Mouse (Mus musculus) heart, adult 9 months (tissue): Measurements from ENCODE around the gene Ankrd44.

ENCODE experiments used
- DNase-seq, 2 experiments: peaks; one replicate each; pipeline ENCODE4 v3.0.0; 2022; ENCODE audit warnings: low spot score in 2 of 2

Gene Ankrd44

DNA sequence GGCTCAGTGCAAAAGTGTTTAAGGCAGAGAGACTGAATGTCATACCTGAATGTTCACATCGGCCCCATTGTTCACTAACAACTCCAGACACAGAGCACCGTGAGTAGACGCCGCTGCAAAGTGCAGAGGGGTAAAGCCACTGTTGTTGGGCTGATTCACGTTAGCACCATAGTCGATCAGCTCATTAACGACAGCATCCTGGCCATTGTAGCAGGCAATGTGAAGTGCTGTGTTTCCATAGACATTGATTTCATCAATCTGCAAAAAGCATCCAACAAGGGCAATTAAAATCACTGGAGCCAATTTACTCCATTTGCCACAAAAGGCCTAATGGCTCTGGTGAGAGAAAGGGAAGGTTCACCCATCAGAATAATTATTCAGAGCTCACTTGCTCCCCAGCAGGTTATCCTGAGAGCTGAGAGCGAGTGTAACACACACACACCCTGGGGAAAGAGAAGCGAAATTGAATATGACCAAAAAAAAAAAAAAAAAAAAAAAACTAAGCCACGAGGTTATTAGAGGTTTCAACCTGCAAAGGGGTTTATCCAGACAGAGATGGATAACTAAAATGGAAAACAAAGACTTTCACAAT, 163.9 kb downstream of the Ankrd44 start:
- DNase-seq = no peak

- DNase-seq = no peak
These were observed 166.3 kb downstream of the Ankrd44 start for GRCm38 (mm10) chr1:54759841-54760240.

GRCm38 (mm10) chr1:54757291-54757690, 168.9 kb downstream of the Ankrd44 start:
- DNase-seq = no peak

- DNase-seq = no peak
These were observed 170.4 kb downstream of the Ankrd44 start for GRCm38 (mm10) chr1:54755690-54756365.

GRCm38 (mm10) chr1:54749961-54750360, 176.2 kb downstream of the Ankrd44 start:
- peak; percentile 36 to 61 for DNase-seq

- peak; percentile 57 to 68 for DNase-seq
These were observed 176.7 kb downstream of the Ankrd44 start for GRCm38 (mm10) chr1:54749516-54749915.

- peak; percentile 67 to 70 for DNase-seq
These were observed 178.3 kb downstream of the Ankrd44 start for GRCm38 (mm10) chr1:54747785-54748420.

- DNase-seq = no peak
These were observed 180.5 kb downstream of the Ankrd44 start for GRCm38 (mm10) chr1:54745666-54746065.

- no peak for DNase-seq
These were observed 182.0 kb downstream of the Ankrd44 start for GRCm38 (mm10) chr1:54744171-54744570.

DNA sequence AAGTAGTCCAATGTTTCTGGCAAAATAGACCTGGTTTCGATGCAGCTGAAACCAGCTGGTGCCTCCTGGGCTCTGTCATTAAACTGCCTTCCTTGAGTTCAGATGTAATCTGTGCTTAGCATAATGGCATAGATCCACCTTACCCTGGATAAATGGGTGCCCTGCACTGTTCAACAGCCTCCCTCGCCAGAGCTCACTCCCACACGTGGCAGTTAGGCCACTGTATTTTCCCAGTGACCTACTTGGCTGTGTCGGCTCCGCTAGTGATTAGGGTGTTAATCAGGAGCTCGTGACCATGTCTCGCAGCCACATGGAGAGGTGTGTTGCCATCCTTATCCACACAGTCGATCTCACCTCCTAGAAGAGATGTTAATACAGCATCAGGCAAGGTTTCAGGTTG, 183.1 kb downstream of the Ankrd44 start:
- no peak for DNase-seq

- no peak for DNase-seq
These were observed 185.3 kb downstream of the Ankrd44 start for GRCm38 (mm10) chr1:54740936-54741335.

GRCm38 (mm10) chr1:54737472-54737871, 188.7 kb downstream of the Ankrd44 start:
- no peak for DNase-seq

DNA sequence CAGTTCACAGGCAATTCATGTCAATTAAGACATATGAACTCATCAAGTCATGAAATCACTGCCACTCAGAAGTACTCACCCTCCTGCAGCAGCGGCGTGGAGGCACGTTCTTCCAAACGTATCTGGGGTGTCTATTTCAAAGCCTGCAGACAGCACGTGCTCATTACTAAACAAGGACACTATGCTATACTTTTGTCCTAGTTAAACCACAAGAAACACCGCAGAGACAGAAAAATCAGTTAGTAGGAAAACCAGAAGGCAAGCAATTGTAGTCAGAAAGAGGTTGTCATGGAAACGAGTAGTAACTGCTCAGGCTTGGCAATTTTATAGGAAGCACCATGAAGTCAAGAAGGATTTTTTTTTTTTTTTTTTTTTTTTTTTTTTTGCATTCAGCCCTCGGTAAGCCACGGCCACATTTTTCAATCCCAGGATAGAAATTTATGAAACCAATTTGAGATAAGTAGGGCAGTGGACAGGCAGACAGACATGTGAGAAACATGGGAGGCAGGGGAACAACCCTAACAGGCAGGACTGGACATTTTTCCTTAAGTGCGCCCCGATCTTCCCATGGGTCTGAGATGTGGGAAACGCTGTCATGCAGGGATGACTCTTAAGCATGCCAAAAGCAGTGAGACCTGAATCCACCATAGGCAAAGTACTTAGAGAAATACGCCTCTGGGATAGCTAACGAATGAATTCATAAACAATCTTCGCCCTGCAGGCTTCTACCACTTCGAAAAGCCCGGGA, 191.1 kb downstream of the Ankrd44 start:
- no peak for DNase-seq

- DNase-seq = peak; percentile 44 to 66
These were observed 196.9 kb downstream of the Ankrd44 start for GRCm38 (mm10) chr1:54729316-54729715.

DNA sequence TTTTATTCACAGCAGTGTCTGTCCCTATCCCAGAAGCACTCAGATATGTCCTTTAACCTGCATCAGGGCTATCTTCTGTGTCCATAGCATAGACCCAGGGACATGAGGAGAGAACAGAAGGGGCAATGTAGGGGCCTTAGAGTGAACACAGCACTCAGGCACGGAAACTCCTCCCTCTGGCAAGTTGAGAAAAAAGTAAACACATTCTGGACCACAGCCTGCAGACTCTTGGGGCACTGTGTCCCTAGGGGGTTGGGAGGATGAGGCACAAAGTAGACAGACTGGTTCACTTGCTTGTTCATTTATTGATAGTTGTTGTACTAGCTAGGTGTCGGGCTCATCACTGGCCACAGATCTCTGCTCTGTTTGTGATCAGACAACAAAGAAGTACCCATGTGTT, 199.6 kb downstream of the Ankrd44 start:
- DNase-seq = no peak

GRCm38 (mm10) chr1:54716921-54717320, 209.3 kb downstream of the Ankrd44 start:
- DNase-seq = no peak

DNA sequence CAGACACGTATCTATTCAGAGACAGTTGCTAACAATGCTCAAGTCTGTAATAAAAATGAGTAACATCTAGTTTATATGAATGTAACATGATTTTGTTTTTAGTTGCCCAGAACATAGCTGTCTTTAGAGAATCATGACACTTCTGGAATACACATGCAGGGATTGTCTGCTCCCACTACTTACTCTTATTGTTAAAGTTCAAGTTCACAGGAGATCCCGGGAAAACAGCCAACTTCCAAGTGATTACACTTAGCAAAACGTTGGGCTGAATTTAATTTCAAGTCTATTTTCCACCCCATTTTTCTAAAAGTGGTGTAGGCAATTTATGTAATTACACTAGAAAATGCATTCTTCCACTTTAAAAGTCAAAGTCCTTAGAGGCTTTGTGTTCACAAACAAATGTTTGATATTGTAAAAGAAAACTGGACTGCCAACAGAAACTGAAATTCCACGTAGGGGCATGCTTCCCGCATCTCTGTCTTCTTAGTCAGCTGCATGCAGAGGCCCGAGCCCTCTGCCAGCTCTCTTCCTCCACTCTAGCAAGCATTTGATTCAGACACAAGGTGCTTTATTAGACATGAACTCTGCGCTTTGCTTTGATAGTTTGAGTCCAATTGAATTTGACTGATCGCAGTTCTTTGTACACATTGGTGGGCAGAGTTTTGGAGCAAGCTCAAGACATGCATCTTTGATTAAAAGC, 211.0 kb downstream of the Ankrd44 start:
- no peak for DNase-seq

GRCm38 (mm10) chr1:54713231-54714173, 212.7 kb downstream of the Ankrd44 start:
- DNase-seq = no peak

DNA sequence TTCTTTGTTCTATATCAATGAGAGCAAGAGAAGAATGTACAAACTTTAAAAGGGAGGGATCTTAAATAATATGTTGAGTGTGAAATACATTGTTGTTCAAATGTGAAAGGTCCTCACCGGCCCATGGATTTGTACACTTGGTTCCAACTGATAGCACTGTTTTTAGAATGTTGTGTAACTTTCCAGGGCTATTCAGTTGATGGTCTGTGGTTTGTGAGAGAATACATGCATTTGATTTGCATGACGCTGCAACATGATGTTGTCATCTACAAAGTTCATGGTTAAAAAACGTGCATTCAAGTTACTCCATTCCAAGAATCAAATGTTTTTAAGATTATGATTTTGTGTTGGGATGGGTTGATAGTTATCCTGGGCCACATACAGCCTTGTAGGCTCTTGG, 214.6 kb downstream of the Ankrd44 start:
- no peak for DNase-seq

GRCm38 (mm10) chr1:54710550-54710949, 215.6 kb downstream of the Ankrd44 start:
- peak in 1 of 2 experiments; percentile 22 for DNase-seq
